Mouse (Mus musculus) forebrain, embryonic 11.5 days (tissue): ENCODE results near the gene Tpst2. TPM values are rescaled to one million over a fixed set of nuclear protein-coding genes. Genes with fewer than 3 reads are reported as not detected.

Source experiments
- ATAC-seq: fragments of 200-750 bp; cut with Nextera tagmentation; replicated peaks from 2 replicates; pipeline ENCODE4 v1.8.0; 2017; ENCODE audit warnings: moderate TSS enrichment; ENCODE audit not compliant: low FRiP score
- DNase-seq: peaks from one replicate; pipeline ENCODE4 v3.0.0-alpha.2; 2017; ENCODE audit warnings: low spot score
- H3K27ac ChIP-seq: fragments of 300-500 bp; sonication (generic); 2 replicates; pipeline ENCODE4 v1.5.1; 2014; ENCODE audit warnings: low read depth, low read length
- H3K27me3 ChIP-seq: fragments of 300-500 bp; sonication (generic); 2 replicates; pipeline ENCODE4 v1.6.1; 2014; ENCODE audit warnings: mild to moderate bottlenecking, low read length, mixed read lengths; ENCODE audit not compliant: control insufficient read depth, insufficient read depth
- H3K36me3 ChIP-seq: fragments of 300-500 bp; sonication (generic); 2 replicates; pipeline ENCODE4 v1.6.1; 2014; ENCODE audit warnings: mild to moderate bottlenecking, low read length, moderate library complexity, mixed read lengths; ENCODE audit not compliant: control insufficient read depth, insufficient read depth
- H3K4me1 ChIP-seq: fragments of 300-500 bp; sonication (generic); replicated peaks from 2 replicates; pipeline ENCODE4 v1.6.1; 2014; ENCODE audit warnings: low read length, mixed read lengths; ENCODE audit not compliant: control insufficient read depth, insufficient read depth
- H3K4me2 ChIP-seq: fragments of 300-500 bp; sonication (generic); 2 replicates; pipeline ENCODE4 v1.6.1; 2014; ENCODE audit warnings: low read depth, mild to moderate bottlenecking, low read length, moderate library complexity, mixed read lengths; ENCODE audit not compliant: severe bottlenecking
- H3K4me3 ChIP-seq: fragments of 300-500 bp; sonication (generic); 2 replicates; pipeline ENCODE4 v1.5.1; 2014; ENCODE audit warnings: low read depth, low read length
- H3K9ac ChIP-seq: fragments of 300-500 bp; sonication (generic); 2 replicates; pipeline ENCODE4 v1.6.1; 2014; ENCODE audit warnings: low read length
- H3K9me3 ChIP-seq: fragments of 300-500 bp; sonication (generic); 2 replicates; pipeline ENCODE4 v1.6.1; 2016; ENCODE audit warnings: low read length, mixed read lengths; ENCODE audit not compliant: control insufficient read depth
- WGBS: fragments of 180-500 bp; shearing (Covaris S2); extraction: QIAGEN DNeasy Blood & Tissue Kit; methylation state at CpG from one replicate; pipeline ENCODE4 v1.1.7; 2014; 5-methylcytosine and 5-hydroxymethylcytosine counted together
- polyA plus RNA-seq: library from polyadenylated mRNA; unstranded; fragments of >200 nt; fragmentation: Nextera tagmentation; extraction: Ambion mirVana; gene quantifications from 2 replicates; pipeline ENCODE4 v1.2.1, GENCODE M21; 2014

The Tpst2 gene
- polyA plus RNA-seq, 1 experiment from 2014 or later = 30.9 TPM

- ATAC-seq = no peak
- Histone ChIP-seq H3K4me2 (no peak overlapping the region), H3K4me1 (no peaks in the 10 kb centered on the region), H3K9ac (no peak overlapping the region), H3K4me3 (no peak overlapping the region), H3K36me3 (no peaks in the 10 kb centered on the region), H3K27ac (no peak overlapping the region), H3K9me3 (no peaks in the 10 kb centered on the region), H3K27me3 (no peaks in the 10 kb centered on the region)
- WGBS = 47% methylated on average over 8 of the region's 8 CpGs
- DNase-seq = no peak
Observed at GRCm38 (mm10) chr5:112247399-112247798, 29.1 kb upstream of the Tpst2 start.

GRCm38 (mm10) chr5:112249106-112249505 lies 27.4 kb upstream of the Tpst2 start:
- no peaks in the 10 kb centered on the region for H3K9me3 ChIP-seq

GRCm38 (mm10) chr5:112252400-112252799 lies 24.1 kb upstream of the Tpst2 start, which contains the start of gene Cryba4:
Gene Cryba4, minus strand, starts transcription at chr5:112252518.
- Histone ChIP-seq H3K27ac (no peak within 1 kb of the TSS), H3K4me3 (no peak within 1 kb of the TSS), H3K9ac (no peak within 1 kb of the TSS; the same call in 1 of the 2 replicates), H3K4me1 (no peaks in the 10 kb centered on the region; the same call in 1 of the 2 replicates), H3K9me3 (no peaks in the 10 kb centered on the region), H3K4me2 (no peak within 1 kb of the TSS), H3K27me3 (no peaks in the 10 kb centered on the region), H3K36me3 (no peaks in the 10 kb centered on the region)
- DNase-seq (no peak), ATAC-seq (no peak)
- 86% methylated on average over 2 of the region's 2 CpGs for WGBS

More at GRCm38 (mm10) chr5:112249106-112249505, 27.4 kb upstream of the Tpst2 start:
- Histone ChIP-seq H3K27me3 (no peaks in the 10 kb centered on the region), H3K4me3 (no peak overlapping the region), H3K9ac (no peak overlapping the region), H3K4me2 (no peak overlapping the region), H3K36me3 (no peaks in the 10 kb centered on the region), H3K4me1 (no peaks in the 10 kb centered on the region; the same call in 1 of the 2 replicates), H3K27ac (no peak overlapping the region)
- ATAC-seq = no peak
- no peak for DNase-seq
- 84% methylated on average over 11 of the region's 11 CpGs for WGBS

GRCm38 (mm10) chr5:112253169-112253568 lies 23.3 kb upstream of the Tpst2 start:
- Histone ChIP-seq H3K27me3 (no peaks in the 10 kb centered on the region), H3K27ac (no peak overlapping the region), H3K36me3 (no peaks in the 10 kb centered on the region), H3K9ac (no peak overlapping the region; the same call in 1 of the 2 replicates), H3K4me3 (no peak overlapping the region), H3K4me1 (no peaks in the 10 kb centered on the region; the same call in 1 of the 2 replicates), H3K4me2 (no peak overlapping the region), H3K9me3 (no peaks in the 10 kb centered on the region)
- WGBS = 7% methylated on average over 8 of the region's 8 CpGs
- DNase-seq = no peak
- ATAC-seq = no peak

GRCm38 (mm10) chr5:112254282-112254806 lies 22.1 kb upstream of the Tpst2 start:
- no peak overlapping the region for H3K27ac ChIP-seq

GRCm38 (mm10) chr5:112255426-112255825 lies 21.1 kb upstream of the Tpst2 start, which contains the start of gene Crybb1:
Gene Crybb1, plus strand, starts transcription at chr5:112255815.
- WGBS = 55% methylated on average over 3 of the region's 3 CpGs
- H3K4me1 ChIP-seq = no peaks in the 10 kb centered on the region; the same call in 1 of the 2 replicates
- H3K9ac ChIP-seq = no peak within 1 kb of the TSS
- no peak for ATAC-seq
- no peak within 1 kb of the TSS for H3K4me2 ChIP-seq
- DNase-seq = no peak
- H3K27ac ChIP-seq = no peak within 1 kb of the TSS
- H3K36me3 ChIP-seq = no peaks in the 10 kb centered on the region
- no peak within 1 kb of the TSS for H3K4me3 ChIP-seq
- no peaks in the 10 kb centered on the region for H3K9me3 ChIP-seq
- no peaks in the 10 kb centered on the region for H3K27me3 ChIP-seq

More at GRCm38 (mm10) chr5:112254282-112254806, 22.1 kb upstream of the Tpst2 start:
- Histone ChIP-seq H3K4me2 (no peak overlapping the region), H3K4me1 (no peaks in the 10 kb centered on the region; the same call in 1 of the 2 replicates), H3K27me3 (no peaks in the 10 kb centered on the region), H3K36me3 (no peaks in the 10 kb centered on the region), H3K4me3 (no peak overlapping the region), H3K9me3 (no peaks in the 10 kb centered on the region), H3K9ac (no peak overlapping the region)
- no peak for ATAC-seq
- 82% methylated on average over 7 of the region's 7 CpGs for WGBS
- no peak for DNase-seq

GRCm38 (mm10) chr5:112256457-112256856 lies 20.0 kb upstream of the Tpst2 start:
- Histone ChIP-seq H3K4me3 (no peak overlapping the region), H3K9me3 (no peaks in the 10 kb centered on the region), H3K27me3 (no peaks in the 10 kb centered on the region), H3K4me2 (no peak overlapping the region), H3K9ac (no peak overlapping the region), H3K27ac (no peak overlapping the region), H3K36me3 (no peaks in the 10 kb centered on the region), H3K4me1 (no peaks in the 10 kb centered on the region; the same call in 1 of the 2 replicates)
- no peak for ATAC-seq
- WGBS = 78% methylated on average over 9 of the region's 9 CpGs
- DNase-seq = no peak

GRCm38 (mm10) chr5:112257896-112258295 lies 18.6 kb upstream of the Tpst2 start:
- Histone ChIP-seq H3K27me3 (no peaks in the 10 kb centered on the region), H3K4me2 (no peak overlapping the region), H3K9me3 (no peaks in the 10 kb centered on the region), H3K9ac (no peak overlapping the region), H3K27ac (no peak overlapping the region), H3K4me1 (no peaks in the 10 kb centered on the region; the same call in 1 of the 2 replicates), H3K36me3 (no peaks in the 10 kb centered on the region), H3K4me3 (no peak overlapping the region)
- WGBS = 82% methylated on average over 3 of the region's 3 CpGs
- no peak for ATAC-seq
- no peak for DNase-seq
